Mouse (Mus musculus) lung, embryonic 14.5 days (tissue): ENCODE results near the gene Tmem210. TPM values are rescaled to one million over a fixed set of nuclear protein-coding genes. Genes with fewer than 3 reads are reported as not detected.
"Not testable (repeated sequence)": the region's sequence is repeated elsewhere in the genome, so short reads cannot be mapped to it uniquely, and the experiment has no call there.

Experiments
- ATAC-seq: fragments of 200-750 bp; cut with Nextera tagmentation; 2 replicates; pipeline ENCODE4 v1.8.0; 2017; ENCODE audit warnings: mild to moderate bottlenecking, moderate TSS enrichment, moderate library complexity; ENCODE audit not compliant: insufficient read depth
- DNase-seq: peaks from one replicate; pipeline ENCODE4 v3.0.0-alpha.2; 2015
- H3K27ac ChIP-seq: fragments of 300-500 bp; sonication (generic); 2 replicates; pipeline ENCODE4 v1.5.1; 2014; ENCODE audit warnings: low read depth, mild to moderate bottlenecking, moderate library complexity
- H3K27me3 ChIP-seq: fragments of 300-500 bp; sonication (generic); 2 replicates; pipeline ENCODE4 v1.6.1; 2014; ENCODE audit warnings: low read length, control low read depth; ENCODE audit not compliant: insufficient read depth
- H3K36me3 ChIP-seq: fragments of 300-500 bp; sonication (generic); 2 replicates; pipeline ENCODE4 v1.6.1; 2014; ENCODE audit warnings: control low read depth; ENCODE audit not compliant: insufficient read depth
- H3K4me1 ChIP-seq: fragments of 300-500 bp; sonication (generic); 2 replicates; pipeline ENCODE4 v1.6.1; 2014; ENCODE audit warnings: antibody characterized with exemption, control low read depth; ENCODE audit not compliant: insufficient read depth
- H3K4me2 ChIP-seq: fragments of 300-500 bp; sonication (generic); 2 replicates; pipeline ENCODE4 v1.6.1; 2014; ENCODE audit warnings: mild to moderate bottlenecking
- H3K4me3 ChIP-seq: fragments of 300-500 bp; sonication (generic); 2 replicates; pipeline ENCODE4 v1.5.1; 2014; ENCODE audit warnings: low read depth, low read length
- H3K9ac ChIP-seq: fragments of 300-500 bp; sonication (generic); 2 replicates; pipeline ENCODE4 v1.6.1; 2014
- H3K9me3 ChIP-seq: fragments of 300-500 bp; sonication (generic); 2 replicates; pipeline ENCODE4 v1.6.1; 2016; ENCODE audit warnings: low read depth, low read length, control low read depth
- CTCF ChIP-seq: IDR thresholded peaks from 2 replicates; pipeline ENCODE4 v1.5.1; 2016; ENCODE audit warnings: antibody characterized with exemption, low read depth
- WGBS: fragments of 180-500 bp; shearing (Covaris S2); extraction: QIAGEN DNeasy Blood & Tissue Kit; methylation state at CpG from one replicate; pipeline ENCODE4 v1.1.7; 2014; 5-methylcytosine and 5-hydroxymethylcytosine counted together
- polyA plus RNA-seq: library from polyadenylated mRNA; unstranded; fragments of >200 nt; fragmentation: Nextera tagmentation; extraction: Ambion mirVana; gene quantifications from 2 replicates; pipeline ENCODE4 v1.2.1, GENCODE M21; 2014

The Tmem210 gene
- polyA plus RNA-seq, 1 experiment from 2014 or later, result not detected

GRCm38 (mm10) chr2:25243342-25243741, 44.6 kb upstream of the Tmem210 start:
- H3K4me2 ChIP-seq, result no peak overlapping the region
- ATAC-seq (no peak), DNase-seq (no peak)
- H3K27ac ChIP-seq, result no peak overlapping the region
- no peak overlapping the region for H3K9ac ChIP-seq
- H3K36me3 ChIP-seq, result peaks cover 22% of the 10 kb centered on the region
- WGBS, result 64% methylated on average over 8 of the region's 8 CpGs
- 0 out of 2 replicates have a peak, but pooled peaks cover 4% of the 10 kb centered on the region for H3K4me1 ChIP-seq
- no peaks in the 10 kb centered on the region for H3K9me3 ChIP-seq
- H3K4me3 ChIP-seq, result no peak overlapping the region
- H3K27me3 ChIP-seq, result peaks cover 23% of the 10 kb centered on the region
- TF ChIP-seq CTCF, result no peak

GRCm38 (mm10) chr2:25244144-25244543, 43.8 kb upstream of the Tmem210 start:
- H3K9me3 ChIP-seq, result no peaks in the 10 kb centered on the region
- H3K4me3 ChIP-seq, result no peak overlapping the region
- no peak for TF ChIP-seq CTCF
- H3K36me3 ChIP-seq, result peaks cover 28% of the 10 kb centered on the region
- 91% methylated on average over 4 of the region's 4 CpGs for WGBS
- H3K4me1 ChIP-seq, result 0 out of 2 replicates have a peak, but pooled peaks cover 4% of the 10 kb centered on the region
- DNase-seq (no peak), ATAC-seq (no peak)
- peaks cover 23% of the 10 kb centered on the region for H3K27me3 ChIP-seq
- no peak overlapping the region for H3K27ac ChIP-seq
- no peak overlapping the region for H3K9ac ChIP-seq
- no peak overlapping the region for H3K4me2 ChIP-seq

GRCm38 (mm10) chr2:25246183-25247072, 41.5 kb upstream of the Tmem210 start, which contains the start of gene AL732309.1:
Gene AL732309.1, minus strand, starts transcription at chr2:25246863.
- peaks cover 50% of the 10 kb centered on the region for H3K36me3 ChIP-seq
- H3K4me1 ChIP-seq, result no peaks in the 10 kb centered on the region
- H3K4me3 ChIP-seq, result no peak within 1 kb of the TSS
- peaks cover 20% of the 10 kb centered on the region for H3K27me3 ChIP-seq
- H3K9me3 ChIP-seq, result no peaks in the 10 kb centered on the region
- DNase-seq (no peak), ATAC-seq (no peak)
- H3K27ac ChIP-seq, result no peak within 1 kb of the TSS
- no peak within 1 kb of the TSS for H3K4me2 ChIP-seq
- H3K9ac ChIP-seq, result no peak within 1 kb of the TSS
- TF ChIP-seq CTCF, result no peak
- WGBS, result 84% methylated on average over 10 of the region's 10 CpGs

GRCm38 (mm10) chr2:25252331-25252730, 35.6 kb upstream of the Tmem210 start:
- H3K9me3 ChIP-seq, result no peaks in the 10 kb centered on the region
- H3K4me3 ChIP-seq, result no peak overlapping the region
- TF ChIP-seq CTCF, result peak; percentile 53
- 77% methylated on average over 1 of the region's 1 CpGs for WGBS
- ATAC-seq (no peak), DNase-seq (no peak)
- H3K27ac ChIP-seq, result no peak overlapping the region
- H3K27me3 ChIP-seq, result no peaks in the 10 kb centered on the region
- no peak overlapping the region for H3K4me2 ChIP-seq
- H3K4me1 ChIP-seq, result peaks cover 8% of the 10 kb centered on the region; the same call in 1 of the 2 replicates
- no peak overlapping the region for H3K9ac ChIP-seq
- H3K36me3 ChIP-seq, result peaks cover 38% of the 10 kb centered on the region

- DNase-seq (peak; percentile 87), ATAC-seq (peak; percentile 90)
- peak within 1 kb of the TSS; percentile 87 for H3K9ac ChIP-seq
- no peaks in the 10 kb centered on the region for H3K27me3 ChIP-seq
- peaks cover 8% of the 10 kb centered on the region; the same call in 1 of the 2 replicates for H3K4me1 ChIP-seq
- H3K36me3 ChIP-seq, result peaks cover 10% of the 10 kb centered on the region; the same call in 1 of the 2 replicates
- peak within 1 kb of the TSS; percentile 80 for H3K27ac ChIP-seq
- 0% methylated on average over 39 of the region's 39 CpGs for WGBS
- peak within 1 kb of the TSS; percentile 99 for H3K4me3 ChIP-seq
- no peak for TF ChIP-seq CTCF
- H3K4me2 ChIP-seq, result peak within 1 kb of the TSS; percentile 97
- no peaks in the 10 kb centered on the region for H3K9me3 ChIP-seq
These were observed 32.6 kb upstream of the Tmem210 start, which contains the start of gene Tmem203 for GRCm38 (mm10) chr2:25255284-25255779. Gene Tmem203, plus strand, starts transcription at chr2:25255439.

- not testable (repeated sequence) for ATAC-seq, H3K27ac ChIP-seq, H3K4me1 ChIP-seq, H3K27me3 ChIP-seq, H3K36me3 ChIP-seq, H3K9me3 ChIP-seq
- peak overlapping the region; percentile 97 for H3K4me2 ChIP-seq
- peak overlapping the region; percentile 99 for H3K4me3 ChIP-seq
- H3K9ac ChIP-seq, result peak overlapping the region; percentile 87
- 55% methylated on average over 12 of the region's 12 CpGs for WGBS
- peak; percentile 68 for DNase-seq
- TF ChIP-seq CTCF, result peak; percentile 47
These were observed 31.4 kb upstream of the Tmem210 start for GRCm38 (mm10) chr2:25256443-25257109.

- not testable (repeated sequence) for H3K4me2 ChIP-seq, H3K4me3 ChIP-seq, DNase-seq, H3K27me3 ChIP-seq, H3K9me3 ChIP-seq, ATAC-seq, H3K27ac ChIP-seq, H3K9ac ChIP-seq, H3K4me1 ChIP-seq, H3K36me3 ChIP-seq
- WGBS, result 80% methylated on average over 5 of the region's 5 CpGs
These were observed 30.7 kb upstream of the Tmem210 start for GRCm38 (mm10) chr2:25257250-25257649.
